Mouse (Mus musculus) gonadal fat pad, adult 2 months (tissue): ENCODE data around the gene Them7. TPM values are rescaled to one million over a fixed set of nuclear protein-coding genes. Genes with fewer than 3 reads are reported as not detected.

Experiments
- DNase-seq: peaks from one replicate; pipeline ENCODE4 v3.0.0-alpha.2; 2012; ENCODE audit warnings: low read depth
- polyA plus RNA-seq: library from polyadenylated mRNA; depleted of rRNA; stranded (reverse); fragments of >200 nt; gene quantifications from 2 replicates; pipeline ENCODE4 v1.2.3, GENCODE M21; 2012

Them7 gene
- polyA plus RNA-seq, 1 experiment: 7.1 TPM

DNA sequence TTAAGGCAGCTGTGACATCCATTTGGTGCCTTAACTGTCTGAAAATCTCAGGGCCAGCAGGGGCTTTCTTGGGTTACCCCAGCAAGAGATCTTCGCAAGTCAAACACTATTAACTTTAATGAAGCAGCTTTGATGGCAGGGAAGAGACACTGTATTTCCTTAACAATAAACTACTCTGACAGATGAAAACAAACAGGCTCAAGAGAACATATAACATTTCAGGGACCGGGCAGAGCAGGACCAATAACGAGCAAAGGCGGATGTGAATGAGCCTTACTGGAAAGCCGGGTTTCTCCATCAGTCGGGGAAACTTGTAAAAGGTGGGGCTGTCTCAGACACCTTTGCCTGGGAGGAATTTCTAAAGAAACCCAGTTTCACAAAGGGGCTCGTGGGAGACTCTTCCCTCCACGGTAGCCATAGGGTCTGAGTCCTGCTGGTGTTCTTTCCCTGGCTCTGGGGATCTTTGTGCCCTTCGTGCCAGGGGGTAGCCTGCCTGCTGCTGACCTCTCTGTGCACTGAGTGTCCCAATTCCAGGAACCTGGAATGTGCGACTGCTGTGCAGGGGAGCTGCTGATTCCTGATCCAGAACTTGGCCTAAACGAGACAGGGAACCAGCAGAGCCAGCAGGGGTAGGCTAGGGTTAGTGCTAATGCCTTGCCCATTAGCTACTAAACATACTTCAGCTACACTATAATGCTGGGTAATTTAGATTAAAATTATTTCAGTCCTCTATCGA is 11.4 kb downstream of the Them7 start:
- no peak for DNase-seq

DNA sequence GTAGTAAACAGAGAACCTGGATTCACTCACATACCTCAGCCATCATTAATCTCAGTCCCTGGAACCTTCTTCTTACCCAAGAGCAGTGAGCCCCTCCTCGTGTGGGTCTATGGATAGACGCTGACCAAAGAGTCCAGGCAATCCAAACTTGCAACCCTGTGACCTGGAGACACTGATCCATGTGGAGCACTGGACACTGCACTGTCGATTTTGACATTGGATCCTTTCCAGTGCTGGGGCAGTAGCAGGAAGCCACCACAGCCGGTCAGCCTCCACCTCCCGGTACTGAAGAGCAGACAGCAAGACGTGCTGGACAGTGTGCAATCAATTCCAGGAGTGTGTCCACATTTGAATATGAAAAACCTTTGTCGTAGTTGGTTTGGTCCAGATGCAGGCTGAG is 13.3 kb downstream of the Them7 start:
- no peak for DNase-seq

DNA sequence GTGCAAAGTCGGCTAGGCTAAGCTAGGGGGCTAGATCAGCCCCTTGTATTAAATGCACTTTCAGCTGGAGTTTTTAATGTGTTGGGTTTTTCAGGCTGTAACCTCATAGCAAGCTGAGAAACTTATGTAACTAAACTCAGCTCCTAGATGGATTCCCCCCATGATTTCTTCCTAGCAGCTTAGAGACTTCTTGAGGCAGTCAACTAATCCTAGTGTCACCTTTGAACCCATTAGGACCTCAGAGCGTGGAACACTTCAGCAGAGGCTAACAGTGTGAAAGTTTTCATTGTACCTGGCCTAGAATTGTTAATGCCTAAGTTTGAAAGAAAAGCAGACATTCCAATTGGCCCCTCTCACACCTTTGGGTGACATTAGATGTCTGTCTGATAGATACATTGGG is 13.7 kb downstream of the Them7 start:
- no peak for DNase-seq

DNA sequence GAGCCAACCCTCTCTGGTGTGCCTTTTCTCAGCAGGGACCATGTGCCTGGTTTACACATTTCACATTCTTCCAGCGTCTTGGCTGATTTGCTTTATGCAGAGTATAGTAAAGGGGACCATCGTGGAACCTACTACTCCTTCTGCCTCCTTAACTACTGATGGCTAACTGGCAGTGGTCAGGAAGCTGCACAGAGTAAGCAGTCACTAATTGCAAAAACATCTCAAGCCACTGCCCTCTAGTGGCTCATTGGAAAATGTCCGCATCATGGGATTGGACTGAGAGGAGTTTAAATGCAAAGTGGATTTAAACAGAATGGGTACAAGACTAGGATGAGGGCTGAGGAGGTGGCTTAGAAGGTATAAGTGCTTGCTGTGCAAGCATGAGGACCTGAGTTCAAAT is 14.7 kb downstream of the Them7 start:
- DNase-seq: no peak

DNA sequence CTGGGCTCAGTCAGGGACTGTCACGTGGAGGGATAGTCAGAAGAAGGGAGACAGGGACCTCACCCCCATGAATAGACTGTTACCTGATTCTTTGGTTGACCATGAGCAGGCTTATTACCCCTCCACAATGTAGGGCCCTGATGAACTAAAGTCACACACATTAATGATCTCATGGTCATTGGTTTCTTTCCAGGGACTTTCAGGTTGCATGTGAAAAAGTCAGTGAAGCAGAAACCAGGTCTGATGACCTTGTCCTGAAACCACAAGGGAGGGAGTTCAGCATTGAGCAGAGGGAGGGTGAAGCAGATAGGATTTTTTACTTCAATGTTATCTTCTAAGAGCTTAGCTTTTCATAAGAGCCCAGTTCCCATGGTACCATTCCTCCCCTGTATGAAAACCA is 16.5 kb downstream of the Them7 start:
- DNase-seq: no peak

DNA sequence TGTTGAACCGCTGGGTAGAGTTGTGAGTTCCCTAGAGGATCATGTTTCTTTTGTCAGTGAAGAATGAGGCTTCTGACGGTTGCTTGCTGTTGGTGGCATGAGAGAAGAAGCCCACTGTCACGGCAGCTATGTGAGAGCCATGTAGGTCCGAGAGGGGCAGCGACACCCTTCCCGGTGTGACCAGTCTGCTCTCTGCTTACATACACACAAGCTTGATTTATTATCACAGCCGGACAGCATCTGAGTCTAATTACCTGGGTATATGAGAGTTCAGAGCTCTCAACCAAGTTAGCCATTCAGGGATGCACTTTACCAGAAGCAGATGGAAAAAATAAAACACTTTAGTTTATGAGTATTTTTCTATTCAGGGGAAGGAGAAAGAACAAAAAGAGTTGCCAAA is 18.8 kb downstream of the Them7 start:
- no peak for DNase-seq

DNA sequence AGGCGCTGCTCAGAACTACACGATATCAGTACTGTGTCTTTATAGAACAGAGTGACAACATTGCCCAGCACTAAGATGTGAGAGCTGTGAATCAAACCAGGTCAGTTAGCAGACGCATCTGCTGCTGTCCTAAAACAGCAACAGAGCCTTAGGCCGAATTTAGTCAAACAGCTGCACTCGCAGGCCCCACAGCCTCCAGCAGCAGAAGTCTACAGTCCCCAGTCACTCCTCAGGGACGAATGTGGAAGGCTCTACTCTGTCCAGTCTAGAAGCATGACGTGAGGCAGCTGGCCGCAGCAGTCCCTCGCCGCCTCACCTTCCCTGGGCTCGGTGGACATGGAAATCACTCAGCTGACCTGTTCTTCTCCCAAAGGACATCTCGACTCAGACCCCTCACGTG is 20.6 kb downstream of the Them7 start:
- no peak for DNase-seq

DNA sequence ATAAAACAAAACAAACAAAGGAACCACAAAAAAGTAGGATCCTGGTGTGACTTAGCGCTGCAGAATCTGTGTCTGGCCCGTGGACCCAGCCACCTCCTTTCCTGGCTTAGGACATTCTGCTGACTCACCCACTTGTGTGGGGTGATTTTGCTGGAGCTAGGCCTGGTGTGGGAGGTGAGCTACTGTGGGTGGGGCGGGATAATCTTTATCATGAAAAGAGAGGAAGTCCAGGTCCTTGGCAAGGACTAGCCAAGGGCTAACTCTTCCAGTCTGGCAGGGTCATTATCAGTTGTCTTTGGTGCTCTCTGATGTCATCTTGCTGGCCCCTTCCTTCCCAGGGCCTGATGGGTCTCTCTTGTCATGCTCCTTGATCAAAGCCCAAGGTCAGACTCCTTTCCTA is 27.9 kb downstream of the Them7 start:
- no peak for DNase-seq

DNA sequence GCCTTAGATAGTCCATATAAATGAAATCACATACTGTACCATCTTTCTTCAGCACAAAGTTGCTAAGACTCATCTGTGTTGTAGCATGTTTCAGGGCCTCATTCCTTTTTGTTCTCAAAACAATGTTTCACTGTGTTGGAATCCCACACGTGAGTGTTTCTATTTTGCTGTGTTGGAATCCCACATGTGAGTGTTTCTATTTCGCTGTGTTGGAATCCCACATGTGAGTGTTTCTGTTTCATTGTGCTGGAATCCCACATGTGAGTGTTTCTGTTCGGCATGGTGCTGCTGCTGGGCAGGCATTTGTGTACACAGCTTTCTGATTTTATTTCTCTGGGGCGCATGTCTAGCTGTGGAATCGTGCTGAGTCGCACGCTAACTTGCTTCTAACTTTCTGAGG is 28.7 kb downstream of the Them7 start:
- no peak for DNase-seq

DNA sequence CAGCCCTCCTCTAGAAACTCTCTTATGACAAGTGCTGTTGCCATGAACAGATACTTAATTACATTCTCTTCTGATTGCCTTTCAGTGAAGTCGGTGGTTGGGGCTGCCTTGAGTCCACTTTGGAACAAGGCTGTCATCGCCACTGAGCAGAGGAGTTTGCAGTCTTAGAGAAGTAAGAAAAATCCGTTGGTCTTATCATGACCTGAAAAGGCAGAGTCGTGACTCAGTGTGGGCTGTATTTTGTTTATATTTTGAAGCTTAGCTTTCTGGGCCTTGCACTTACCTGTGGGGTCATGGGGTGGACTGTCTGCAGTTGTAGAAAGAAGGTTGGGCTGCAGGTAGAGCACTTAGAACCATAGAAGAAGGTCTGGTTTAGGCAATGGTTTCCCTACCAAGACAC is 31.3 kb downstream of the Them7 start:
- DNase-seq: no peak

DNA sequence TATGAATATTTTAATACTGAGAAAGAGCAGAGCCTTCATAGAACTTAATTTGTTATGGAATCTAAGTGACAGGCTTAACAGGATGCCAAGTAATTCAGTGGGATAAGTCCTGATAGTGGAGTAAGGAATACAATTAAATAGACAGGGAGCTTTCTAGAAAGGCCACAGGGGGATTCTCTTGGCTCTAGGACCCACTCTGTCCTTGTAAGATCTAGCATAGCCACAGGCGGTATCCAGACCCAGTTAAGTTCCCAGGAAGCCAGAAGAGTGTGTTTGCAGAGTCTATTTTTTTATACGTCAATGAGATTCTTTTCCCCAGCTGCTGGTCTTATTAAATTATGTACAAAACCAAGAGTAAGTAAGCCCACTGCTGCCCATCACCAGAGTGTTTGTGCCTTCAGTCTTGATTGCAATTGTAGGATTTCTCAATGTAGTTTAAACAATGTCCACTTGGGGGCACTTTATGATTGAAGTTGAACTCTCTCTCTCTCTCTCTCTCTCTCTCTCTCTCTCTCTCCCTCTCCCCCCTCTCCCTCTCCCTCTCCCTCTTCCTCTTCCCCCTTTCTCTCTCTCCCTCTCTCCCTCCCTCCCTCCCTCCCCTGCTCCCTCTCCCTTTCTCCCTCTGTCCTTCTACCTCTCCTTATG is 32.4 kb downstream of the Them7 start:
- DNase-seq: no peak

DNA sequence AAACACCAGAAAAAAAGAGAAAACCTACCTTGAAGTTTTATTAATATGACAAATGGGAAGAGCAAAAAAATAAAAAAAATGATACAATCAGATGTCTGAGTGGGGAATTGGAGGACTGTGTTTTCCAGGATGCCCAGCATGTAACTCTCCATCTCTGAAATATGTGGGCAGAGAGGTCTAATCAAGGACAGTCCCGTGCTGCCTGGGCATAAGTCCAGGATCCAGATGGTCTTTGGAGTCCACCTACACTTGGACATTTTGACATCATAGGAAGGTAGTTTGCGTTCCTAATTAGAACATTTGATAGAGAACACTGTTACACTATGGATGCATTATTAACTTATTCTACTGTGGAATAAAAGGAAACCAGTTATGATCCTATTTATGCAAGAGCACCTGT is 33.3 kb downstream of the Them7 start:
- DNase-seq: no peak

DNA sequence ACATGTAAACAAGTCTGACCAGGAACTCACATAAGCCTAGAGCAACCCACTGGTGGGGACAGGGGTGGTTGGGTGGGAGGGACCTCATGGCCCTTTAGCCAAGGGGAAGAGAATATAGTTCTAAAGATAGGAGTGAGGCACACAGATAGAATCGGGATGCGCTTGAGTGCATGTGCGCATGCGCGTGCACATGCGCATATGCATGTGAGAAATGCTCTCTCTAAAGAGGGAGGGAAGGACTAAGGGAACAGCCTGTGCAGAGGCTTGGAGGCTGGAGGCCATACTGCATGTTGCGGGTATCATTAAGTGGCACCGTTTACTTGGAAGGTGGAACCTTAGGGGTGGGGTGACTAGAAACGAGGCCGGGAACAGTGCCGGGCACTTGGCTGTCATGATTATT is 37.2 kb downstream of the Them7 start:
- no peak for DNase-seq

DNA sequence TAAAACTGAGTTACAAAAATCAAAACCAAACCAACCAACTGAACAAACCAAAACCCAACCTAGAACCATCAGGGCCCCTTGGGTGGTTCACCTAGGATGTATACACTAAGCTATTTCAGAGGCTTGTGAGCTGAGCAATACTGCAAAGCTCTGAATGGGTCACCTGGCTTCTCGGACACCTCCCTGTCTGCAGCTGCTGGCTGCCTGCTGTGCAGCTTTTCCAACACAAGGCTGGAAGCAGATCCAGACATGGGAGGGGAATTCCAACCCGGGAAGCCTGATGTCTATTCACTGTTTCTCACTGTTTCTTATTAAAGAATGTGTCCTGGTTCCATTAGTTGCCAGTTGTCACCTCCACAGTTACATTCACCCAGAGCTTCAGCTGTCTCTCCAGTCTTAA is 39.1 kb downstream of the Them7 start:
- no peak for DNase-seq

DNA sequence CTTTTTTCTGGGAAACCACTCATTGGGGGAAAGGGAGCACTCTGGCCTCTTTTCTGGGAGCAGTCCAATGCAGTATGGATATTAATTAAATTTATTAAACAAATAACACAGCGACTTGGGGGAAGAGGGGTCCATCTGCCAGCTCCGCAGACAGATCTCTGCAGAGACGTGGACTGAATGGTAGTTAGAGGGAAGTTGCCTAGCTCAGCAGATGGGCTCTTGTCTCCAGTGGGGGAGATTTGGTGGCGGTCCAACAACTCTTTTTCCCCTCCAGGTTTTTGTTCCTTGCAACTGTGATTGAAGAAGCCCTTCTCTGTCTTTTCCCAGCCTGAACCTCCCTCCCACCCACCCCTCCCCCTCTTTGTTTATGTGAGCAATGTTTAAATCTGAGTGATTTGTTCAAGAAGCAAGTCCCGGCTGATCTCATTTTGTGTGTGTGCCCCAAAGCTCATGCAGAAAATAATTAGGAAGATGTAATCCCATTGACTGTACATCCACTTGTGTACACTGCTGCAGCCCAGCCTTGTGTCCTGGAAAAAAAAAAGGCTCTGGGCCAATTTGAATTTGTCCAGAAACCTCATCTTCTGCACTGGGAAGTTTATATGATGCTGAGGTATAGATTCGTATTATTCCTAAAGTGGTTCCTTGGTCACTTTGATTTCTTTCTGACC is 58.4 kb downstream of the Them7 start:
- no peak for DNase-seq

DNA sequence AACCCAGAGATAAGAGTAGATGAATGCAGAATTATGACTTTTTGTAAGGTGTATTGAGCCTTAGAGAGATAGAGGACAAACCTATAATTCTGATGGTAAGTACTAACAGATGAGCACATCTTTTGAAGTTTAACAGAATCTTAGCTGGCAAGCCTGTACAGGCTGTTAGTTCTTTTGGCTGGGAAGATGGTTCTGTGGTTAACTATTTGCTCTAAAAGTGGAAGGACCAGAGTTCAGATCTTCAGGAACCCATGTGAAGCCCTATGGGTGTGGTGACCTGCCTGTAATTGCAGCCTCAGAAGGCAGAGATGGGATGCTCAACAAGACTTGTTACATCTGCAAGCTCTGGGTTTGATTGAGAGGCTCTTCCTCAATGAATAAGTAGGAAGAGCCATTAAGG is 59.7 kb downstream of the Them7 start:
- DNase-seq: no peak

DNA sequence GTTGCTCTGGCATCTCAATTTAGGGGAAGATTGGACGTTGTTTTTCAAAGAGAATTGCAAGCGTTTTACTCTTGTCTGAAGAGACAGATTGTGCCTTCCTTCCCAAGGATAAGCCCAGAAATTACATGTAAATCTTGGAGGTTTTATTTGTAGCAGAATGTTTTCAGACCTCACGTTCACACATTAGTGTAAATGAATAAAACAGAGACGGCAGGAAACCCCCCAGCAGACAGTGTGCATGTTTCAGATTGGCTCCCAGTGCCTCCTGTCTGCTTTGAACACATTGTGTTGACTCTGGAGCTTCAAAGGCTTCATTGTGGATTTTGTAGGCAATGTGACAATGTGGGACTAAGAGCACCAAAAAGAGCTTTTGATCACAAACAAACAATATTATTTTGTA is 60.7 kb downstream of the Them7 start:
- no peak for DNase-seq

DNA sequence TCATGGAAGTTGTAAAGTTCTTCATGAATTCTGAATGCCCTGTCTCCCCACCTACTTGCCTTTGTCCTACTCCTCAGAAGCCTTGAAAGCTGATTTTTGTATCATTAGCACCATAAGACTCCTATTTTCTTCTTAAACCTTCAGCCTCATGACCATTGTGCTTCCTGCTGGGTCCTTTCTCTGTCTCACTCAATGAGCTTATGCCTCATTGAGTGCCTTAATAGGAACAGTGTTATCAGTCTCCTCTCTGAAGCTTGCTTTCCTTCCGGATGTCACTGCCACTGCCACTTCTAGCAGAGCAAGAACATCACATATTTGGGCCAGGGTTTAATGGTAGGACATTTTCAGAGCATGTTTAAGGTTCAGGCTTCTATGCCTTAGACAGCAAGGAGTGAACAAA is 71.7 kb downstream of the Them7 start:
- DNase-seq: no peak

DNA sequence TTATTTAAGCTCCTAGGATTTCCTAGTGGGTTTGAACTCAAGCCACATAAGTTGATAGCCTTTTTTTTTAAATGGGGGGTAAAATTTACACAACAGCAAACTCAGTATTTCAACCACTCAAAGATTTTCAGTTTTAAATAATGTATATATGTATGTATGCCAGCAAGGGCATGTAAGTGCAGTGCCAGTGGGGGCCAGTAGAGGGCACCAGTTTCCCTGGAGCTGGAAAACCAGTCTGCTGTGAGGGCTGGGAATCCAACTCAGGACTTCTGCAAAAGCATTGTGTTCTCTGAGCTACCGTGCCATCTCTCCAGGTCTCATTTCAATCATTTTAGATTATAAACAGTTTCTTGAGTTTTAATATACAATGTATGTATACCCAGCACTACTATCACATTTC is 74.8 kb downstream of the Them7 start:
- DNase-seq: no peak

DNA sequence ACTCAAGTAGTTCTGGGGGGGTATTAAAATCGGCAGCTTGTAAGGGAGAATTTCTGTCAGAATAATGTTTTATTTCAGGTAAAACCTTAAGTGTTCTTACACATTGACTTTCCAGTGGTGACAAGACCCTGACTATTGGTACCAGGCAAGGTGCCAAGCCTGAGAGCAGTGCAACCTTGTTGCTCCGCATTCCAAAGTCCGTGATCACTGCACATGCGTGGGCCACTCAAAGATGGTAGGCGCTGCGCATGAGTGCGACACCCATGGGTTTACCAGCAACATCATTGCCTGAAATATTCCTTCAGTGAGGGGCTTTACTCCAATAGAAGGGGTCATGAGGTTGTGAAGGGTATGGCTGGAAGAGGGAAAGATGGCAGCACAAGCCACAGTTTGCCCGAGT is 77.0 kb downstream of the Them7 start:
- no peak for DNase-seq

DNA sequence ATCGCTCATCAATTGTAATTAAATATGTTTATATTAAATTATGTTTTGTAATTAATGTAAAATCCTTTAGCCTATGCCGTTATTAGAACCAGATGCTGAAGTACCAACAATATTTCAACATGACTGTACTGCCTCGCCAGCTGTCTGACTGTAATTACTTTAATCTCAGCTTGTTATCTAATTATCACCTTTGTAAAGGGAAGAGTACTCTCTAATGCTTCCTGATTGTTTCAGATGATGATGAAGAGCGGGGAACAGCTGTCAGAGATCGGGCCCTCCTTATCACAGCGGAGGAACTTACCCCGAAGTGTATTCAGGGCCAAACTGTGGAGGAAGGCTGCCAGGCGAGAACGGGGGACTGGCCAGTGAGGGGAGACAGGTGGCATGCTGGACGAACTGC is 77.4 kb downstream of the Them7 start:
- DNase-seq: no peak

DNA sequence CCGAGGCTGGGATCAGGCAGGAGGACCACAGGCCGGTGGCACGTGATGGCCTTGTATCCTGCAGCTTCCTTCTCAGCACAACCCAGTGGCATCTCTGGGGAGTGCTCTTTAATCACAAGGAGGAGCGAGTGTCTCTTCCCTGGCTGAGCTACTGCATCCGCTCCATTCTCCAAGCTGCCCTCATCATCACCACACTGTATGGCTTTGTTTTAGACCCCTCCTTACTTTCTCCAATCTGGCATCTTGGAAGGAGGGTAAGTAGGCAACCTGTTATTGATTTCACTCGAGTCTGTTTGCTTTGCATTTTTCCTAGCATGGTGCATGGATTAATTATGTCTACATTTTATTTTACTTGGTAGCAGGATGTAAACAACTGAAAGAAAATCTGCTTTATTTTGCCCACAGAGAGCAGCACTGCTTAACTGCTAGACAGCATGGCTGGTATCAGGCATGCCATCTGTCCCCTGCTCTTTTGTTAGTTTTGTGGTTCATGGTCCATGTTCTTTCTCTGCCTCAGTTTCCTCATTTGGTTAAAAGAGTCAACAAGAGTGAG is 79.9 kb downstream of the Them7 start:
- DNase-seq: no peak

DNA sequence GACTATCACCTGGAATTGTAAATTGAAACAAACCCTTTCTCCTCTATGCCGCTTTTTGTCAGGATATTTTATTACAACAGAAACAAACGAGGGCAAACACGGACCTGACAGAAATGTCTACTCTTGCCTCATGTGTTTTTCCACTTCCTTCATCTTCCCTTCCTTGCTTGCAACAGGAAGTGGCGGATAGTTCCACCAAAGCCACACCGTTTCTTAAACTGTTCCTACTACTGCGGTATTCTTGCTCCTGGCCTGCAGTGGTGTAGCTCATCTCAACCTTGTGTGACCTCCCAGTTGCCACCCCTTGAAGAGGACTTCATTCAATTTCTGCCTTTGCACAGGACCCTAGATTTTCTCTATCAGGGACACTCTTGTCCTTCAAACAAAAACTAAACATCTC is 81.8 kb downstream of the Them7 start:
- no peak for DNase-seq
